Mouse (Mus musculus) neural tube, embryonic 10.5 days (tissue): Measurements from ENCODE around the gene Kdm2b.

Experiments
- DNase-seq: peaks from one replicate; pipeline ENCODE4 v3.0.0-alpha.2; 2017; ENCODE audit warnings: low spot score; ENCODE audit errors: extremely low spot score

The Kdm2b gene

GRCm38 (mm10) chr5:122850319-122851002 is 139.2 kb downstream of the Kdm2b start:
- DNase-seq = no peak

DNA sequence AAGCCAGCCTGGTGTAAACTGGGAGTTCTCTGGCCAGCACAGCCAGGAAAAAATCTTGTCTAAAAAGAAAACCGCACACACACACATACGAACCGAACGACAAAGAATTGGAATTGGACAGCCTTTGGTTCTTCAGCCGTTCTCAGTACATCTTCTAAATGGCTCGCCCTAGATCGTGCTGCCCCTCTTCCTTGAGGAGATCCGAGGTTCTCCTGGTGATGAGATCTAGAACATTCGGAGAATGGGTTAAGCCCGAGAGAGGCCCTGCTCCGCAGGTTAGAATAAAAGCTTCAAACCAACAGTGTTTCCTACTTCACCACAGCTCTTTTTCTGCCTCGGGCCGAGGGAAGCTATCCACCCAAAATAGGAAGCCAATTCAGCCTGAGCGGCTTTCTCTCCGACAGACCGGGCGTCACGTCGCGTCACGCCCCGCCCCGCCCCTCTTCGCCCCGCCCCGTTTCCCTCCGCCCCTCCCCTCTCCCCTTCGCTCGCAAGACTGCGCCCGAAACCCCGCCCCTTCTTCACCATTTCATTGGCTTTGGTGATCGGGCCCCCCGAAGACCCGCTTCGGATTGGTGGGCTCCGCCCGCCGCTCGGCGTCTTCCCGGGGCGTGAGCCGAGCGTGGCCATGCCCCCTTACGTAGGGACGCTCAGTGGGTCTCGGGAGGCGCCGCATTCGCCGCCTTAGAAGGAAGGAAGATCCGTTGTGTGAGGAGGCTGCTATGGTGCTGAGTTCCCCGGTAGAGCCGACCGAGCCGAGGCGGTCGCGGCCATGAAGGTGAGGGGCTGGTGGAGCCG is 139.9 kb downstream of the Kdm2b start, which contains the start of gene Rnf34:
Gene Rnf34 (plus strand): TSS at position 528 of the 798 bp plus-strand sequence.
- DNase-seq = peak; percentile 96

GRCm38 (mm10) chr5:122843799-122844198 is 145.8 kb downstream of the Kdm2b start:
- no peak for DNase-seq

GRCm38 (mm10) chr5:122841126-122841525 is 148.5 kb downstream of the Kdm2b start:
- no peak for DNase-seq

- DNase-seq = no peak
Observed at GRCm38 (mm10) chr5:122832996-122833395, 156.6 kb downstream of the Kdm2b start.

DNA sequence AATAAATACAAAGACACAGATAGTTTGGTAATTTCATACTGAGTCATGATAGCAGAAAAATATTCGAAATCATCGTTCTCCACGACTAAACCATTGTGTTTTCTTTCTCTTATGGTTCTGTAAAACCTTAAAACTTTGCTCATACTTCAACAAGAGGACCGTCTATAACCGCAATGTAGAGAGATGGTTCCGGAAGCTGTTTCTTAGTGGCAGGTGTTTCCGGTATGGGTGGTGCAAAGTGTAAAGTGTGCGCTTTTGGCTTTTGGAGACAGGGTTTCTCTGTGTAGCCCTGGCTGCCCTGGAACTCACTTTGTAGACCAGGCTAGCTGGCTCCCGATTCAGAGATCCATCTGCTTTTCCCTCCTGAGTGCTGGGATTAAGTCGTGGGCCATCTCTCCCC is 157.1 kb downstream of the Kdm2b start:
- no peak for DNase-seq

- no peak for DNase-seq
Observed at GRCm38 (mm10) chr5:122825099-122825498, 164.5 kb downstream of the Kdm2b start.

DNA sequence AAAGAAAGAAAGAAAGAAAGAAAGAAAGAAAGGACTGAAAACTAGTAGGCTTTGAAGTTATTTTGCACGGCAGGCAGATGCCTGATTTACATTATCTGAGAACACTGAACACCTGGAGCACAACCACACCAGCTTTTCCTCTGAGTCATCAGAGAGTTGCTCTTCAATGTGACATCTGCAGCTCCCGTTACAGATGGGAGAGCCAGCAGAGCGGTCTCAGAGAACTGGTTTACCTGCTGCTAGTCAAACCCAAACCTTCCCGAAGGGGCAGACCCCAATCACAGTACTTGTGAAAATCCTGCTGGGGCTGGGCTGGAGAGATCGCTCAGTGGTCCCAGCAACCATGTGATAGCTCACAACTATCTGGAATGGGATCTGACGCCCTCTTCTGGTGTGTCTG is 165.2 kb downstream of the Kdm2b start:
- DNase-seq = no peak

DNA sequence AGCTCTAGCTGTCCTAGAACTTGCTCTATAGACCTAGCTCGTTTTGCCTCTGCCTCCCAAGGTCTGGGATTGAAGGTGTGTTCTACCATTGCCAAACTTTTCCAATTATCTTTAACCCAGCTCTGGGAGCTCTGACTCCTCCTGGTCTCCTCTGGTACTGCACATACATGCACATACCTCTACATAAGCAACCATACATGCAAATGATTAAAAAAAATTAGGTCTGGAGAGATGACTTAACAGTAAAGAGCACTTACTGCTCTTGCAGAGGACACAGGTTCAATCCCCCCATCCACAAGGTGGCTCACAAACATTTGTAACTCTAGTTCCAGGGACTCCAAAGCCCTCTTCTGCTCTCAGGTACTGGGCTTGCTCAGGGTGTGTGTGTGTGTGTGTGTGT is 165.6 kb downstream of the Kdm2b start:
- DNase-seq = no peak

DNA sequence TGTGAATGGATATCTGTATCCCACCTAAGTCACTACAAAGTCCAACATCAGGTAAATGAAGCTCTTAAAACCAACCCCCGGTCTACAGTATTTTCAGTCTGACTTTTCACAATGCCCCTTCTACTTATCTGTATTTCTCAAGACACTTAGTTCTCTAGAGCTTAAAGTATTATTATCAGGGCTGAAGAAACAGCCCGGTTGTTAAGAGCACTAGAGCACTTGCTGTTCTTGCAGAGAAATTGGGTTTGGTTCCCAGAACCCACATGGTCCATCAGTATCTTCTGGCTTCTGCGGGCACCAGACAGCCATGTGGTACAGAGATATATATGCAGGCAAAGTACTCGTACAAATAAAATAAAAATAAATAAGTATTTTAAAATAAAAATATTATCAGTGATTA is 167.2 kb downstream of the Kdm2b start:
- DNase-seq = no peak

DNA sequence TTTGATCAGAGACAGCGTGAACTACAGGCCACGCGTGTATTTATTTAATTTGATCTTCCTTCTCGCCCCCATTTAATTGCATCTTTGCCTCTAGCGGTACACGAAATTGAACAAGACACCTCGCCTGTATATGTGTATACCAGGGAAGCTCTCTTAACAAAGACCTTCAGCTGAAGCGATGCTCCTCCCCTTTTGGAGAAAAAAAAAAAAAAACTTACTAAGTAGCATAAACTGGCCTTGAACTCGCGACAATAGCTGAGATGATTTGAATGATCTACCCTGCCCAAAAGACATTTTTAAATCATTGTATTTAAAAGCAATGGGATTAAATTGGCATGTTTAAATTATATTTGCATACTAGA is 168.1 kb downstream of the Kdm2b start:
- DNase-seq = no peak

DNA sequence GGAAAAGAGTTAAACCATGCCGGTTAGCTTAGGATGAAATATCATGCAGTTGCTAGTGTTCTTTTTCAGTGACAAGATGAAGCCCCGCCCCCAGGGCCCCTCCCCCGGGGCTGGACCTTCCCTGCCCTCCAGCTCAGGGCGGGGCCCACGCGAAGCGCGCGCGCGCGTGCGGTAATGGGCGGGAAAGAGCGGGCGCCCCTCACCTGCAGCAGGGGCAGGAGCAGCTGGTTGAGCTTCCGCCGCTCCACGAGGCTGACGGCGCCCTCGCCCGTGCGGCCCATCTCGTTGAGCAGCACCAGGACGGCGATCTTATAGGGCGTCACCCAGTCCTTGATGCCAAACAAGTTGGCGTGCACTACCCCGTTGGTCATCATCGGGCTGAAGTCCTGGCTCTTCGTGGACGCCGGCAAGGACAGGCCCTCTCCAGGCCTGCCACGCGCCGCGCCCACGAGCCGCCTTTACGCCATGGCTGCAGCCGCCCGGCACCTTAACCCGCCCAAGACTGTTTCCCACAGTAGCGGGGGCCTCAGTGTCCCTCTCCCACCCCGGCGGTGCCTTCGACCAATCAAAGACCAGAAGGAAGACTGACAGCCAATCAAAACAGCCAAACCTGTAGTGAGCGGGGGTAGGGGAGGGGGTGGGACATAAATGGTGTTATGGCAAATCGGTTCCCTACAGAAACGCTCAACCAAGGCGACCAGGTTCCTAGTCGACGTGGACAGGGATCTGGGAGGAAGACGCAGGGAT is 168.7 kb downstream of the Kdm2b start, which contains the start of gene Anapc5:
Gene Anapc5 (minus strand): TSS at position 563 of the 747 bp plus-strand sequence.
- peak; percentile 93 for DNase-seq
